Mouse (Mus musculus): ENCODE measurements around the gene Cuta. TPM values are rescaled to one million over a fixed set of nuclear protein-coding genes. Genes with fewer than 3 reads are reported as not detected.
A peak's percentile ranks its signal among the peaks of the same experiment; 100 is the strongest.

Cuta gene
- polyA plus RNA-seq, 1 experiment from 2014 or later, result 148 TPM

- Histone ChIP-seq H3K4me1 (replicated peaks) (peaks cover 23% of the 10 kb centered on the region), H3K27ac (no peak overlapping the region), H3K9me3 (no peaks in the 10 kb centered on the region), H3K9ac (peak overlapping the region; percentile 24; the same call in 1 of the 2 replicates), H3K27me3 (peaks cover 43% of the 10 kb centered on the region), H3K4me3 (no peak overlapping the region), H3K4me2 (peak overlapping the region; percentile 17; the same call in 1 of the 2 replicates), H3K36me3 (no peaks in the 10 kb centered on the region)
- WGBS, result 31% methylated on average over 16 of the region's 16 CpGs
- peak; percentile 57; the same call in 1 of the 2 replicates for ATAC-seq (ENCODE audit: low FRiP score)
Measured at GRCm38 (mm10) chr17:26892635-26893375, 46.6 kb downstream of the Cuta start.

- peaks cover 42% of the 10 kb centered on the region for H3K27me3 ChIP-seq
- no peaks in the 10 kb centered on the region for H3K36me3 ChIP-seq
- ATAC-seq (ENCODE audit: low FRiP score), result no peak
- H3K4me3 ChIP-seq, result no peak overlapping the region
- H3K4me2 ChIP-seq, result no peak overlapping the region
- 44% methylated on average over 3 of the region's 3 CpGs for WGBS
- no peak overlapping the region for H3K27ac ChIP-seq
- no peaks in the 10 kb centered on the region for H3K9me3 ChIP-seq
- H3K4me1 ChIP-seq (replicated peaks), result peaks cover 24% of the 10 kb centered on the region
- H3K9ac ChIP-seq, result no peak overlapping the region; the same call in 1 of the 2 replicates
Measured at GRCm38 (mm10) chr17:26887926-26888325, 51.4 kb downstream of the Cuta start.

GRCm38 (mm10) chr17:26886047-26886749, 53.2 kb downstream of the Cuta start:
- Histone ChIP-seq H3K36me3 (no peaks in the 10 kb centered on the region), H3K4me1 (replicated peaks) (peaks cover 17% of the 10 kb centered on the region), H3K27me3 (peaks cover 42% of the 10 kb centered on the region), H3K4me3 (peak overlapping the region; percentile 37), H3K27ac (no peak overlapping the region), H3K9ac (peak overlapping the region; percentile 55; the same call in 1 of the 2 replicates), H3K9me3 (no peaks in the 10 kb centered on the region), H3K4me2 (peak overlapping the region; percentile 59)
- ATAC-seq (ENCODE audit: low FRiP score), result peak; percentile 90
- WGBS, result 11% methylated on average over 30 of the region's 30 CpGs

GRCm38 (mm10) chr17:26884995-26885926, 54.1 kb downstream of the Cuta start:
- H3K36me3 ChIP-seq, result no peaks in the 10 kb centered on the region
- ATAC-seq (ENCODE audit: low FRiP score), result peak; percentile 46; the same call in 1 of the 2 replicates

More at GRCm38 (mm10) chr17:26884995-26885926, 54.1 kb downstream of the Cuta start:
- WGBS, result 22% methylated on average over 25 of the region's 25 CpGs
- peak overlapping the region; percentile 55 for H3K9ac ChIP-seq
- peaks cover 42% of the 10 kb centered on the region for H3K27me3 ChIP-seq
- no peak overlapping the region for H3K27ac ChIP-seq
- peak overlapping the region; percentile 37 for H3K4me3 ChIP-seq
- no peaks in the 10 kb centered on the region for H3K9me3 ChIP-seq
- H3K4me1 ChIP-seq (replicated peaks), result peaks cover 17% of the 10 kb centered on the region
- H3K4me2 ChIP-seq, result peak overlapping the region; percentile 59

Small RNAs within 50 kb of the gene (microRNA-seq; reads per million reads assigned to microRNA genes)
- not detected for gene Gm27775
- not detected for gene Mir3083
- gene Mir6968, result 0.70 reads per million

Other genes with a start within 250 kb of the Cuta start
- 15.2 and 15.3 TPM in 2 replicates for gene Crebrf, start 223.9 kb downstream of the Cuta start, polyA plus RNA-seq (2015; fragmentation: Nextera tagmentation; extraction: Ambion mirVana)
- 50.3 and 60.7 TPM in 2 replicates for gene Bnip1, start 158.5 kb downstream of the Cuta start, polyA plus RNA-seq (2015; fragmentation: Nextera tagmentation; extraction: Ambion mirVana)
- gene Nkx2-5, start 94.6 kb downstream of the Cuta start, polyA plus RNA-seq (2015; fragmentation: Nextera tagmentation; extraction: Ambion mirVana), result 0.39 and 0.67 TPM in 2 replicates
- 3.6 and 4.5 TPM in 2 replicates for gene Kifc5b, start 22.5 kb downstream of the Cuta start, polyA plus RNA-seq (2015; fragmentation: Nextera tagmentation; extraction: Ambion mirVana)
- gene Phf1, start 6.5 kb downstream of the Cuta start, polyA plus RNA-seq (2015; fragmentation: Nextera tagmentation; extraction: Ambion mirVana), result 17.9 and 19.2 TPM in 2 replicates
- gene Syngap1, start 1.7 kb upstream of the Cuta start, polyA plus RNA-seq (2015; fragmentation: Nextera tagmentation; extraction: Ambion mirVana), result 4.6 and 5.9 TPM in 2 replicates
- 17.8 and 18.0 TPM in 2 replicates for gene Zbtb9, start 33.6 kb upstream of the Cuta start, polyA plus RNA-seq (2015; fragmentation: Nextera tagmentation; extraction: Ambion mirVana)
- gene Bak1, start 89.4 kb upstream of the Cuta start, polyA plus RNA-seq (2015; fragmentation: Nextera tagmentation; extraction: Ambion mirVana), result 2.5 and 3.1 TPM in 2 replicates
- 1.1 and 1.2 TPM in 2 replicates for gene Itpr3, start 117.7 kb upstream of the Cuta start, polyA plus RNA-seq (2015; fragmentation: Nextera tagmentation; extraction: Ambion mirVana)
- gene Uqcc2, start 194.3 kb upstream of the Cuta start, polyA plus RNA-seq (2015; fragmentation: Nextera tagmentation; extraction: Ambion mirVana), result 335 and 349 TPM in 2 replicates
- 0.45 and 0.58 TPM in 2 replicates for gene Ip6k3, start 228.2 kb upstream of the Cuta start, polyA plus RNA-seq (2015; fragmentation: Nextera tagmentation; extraction: Ambion mirVana)

Measured in hindbrain, embryonic 13.5 days (tissue).